Mouse (Mus musculus): ENCODE results near the gene Slc12a1. TPM values are rescaled to one million over a fixed set of nuclear protein-coding genes. Genes with fewer than 3 reads are reported as not detected.
"Not testable (repeated sequence)": the region's sequence is repeated elsewhere in the genome, so short reads cannot be mapped to it uniquely, and the experiment has no call there.

The Slc12a1 gene
- not detected for total RNA-seq (2021)
- long read RNA-seq, experiment 1, result 0 reads
- long read RNA-seq, experiment 2, result 0 reads

DNA sequence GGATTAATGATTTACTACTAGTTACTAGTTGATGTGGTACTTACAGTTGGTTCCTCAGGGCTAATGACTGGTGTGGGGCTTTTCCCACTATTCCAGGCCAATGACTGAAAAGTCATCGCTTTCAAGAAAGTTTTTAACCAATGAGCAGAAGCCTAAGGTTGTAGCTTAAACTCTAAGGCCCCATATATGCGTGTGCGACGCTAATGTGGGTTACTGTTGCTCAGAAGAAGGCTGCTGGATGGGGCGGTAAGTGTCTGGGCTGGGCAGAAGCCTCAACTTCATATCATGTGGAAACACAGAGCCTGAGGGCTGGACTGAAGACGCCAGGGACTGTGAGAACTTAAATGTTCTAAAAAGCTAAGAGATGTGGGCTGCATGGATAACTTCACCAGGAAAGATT, at the start of gene Slc12a1:
Gene Slc12a1, plus strand, starts transcription at position 118 of the 400 bp plus-strand sequence.
- intact Hi-C loops (cut with DNase I), result no loop called here
- DNase-seq, result no peak

DNA sequence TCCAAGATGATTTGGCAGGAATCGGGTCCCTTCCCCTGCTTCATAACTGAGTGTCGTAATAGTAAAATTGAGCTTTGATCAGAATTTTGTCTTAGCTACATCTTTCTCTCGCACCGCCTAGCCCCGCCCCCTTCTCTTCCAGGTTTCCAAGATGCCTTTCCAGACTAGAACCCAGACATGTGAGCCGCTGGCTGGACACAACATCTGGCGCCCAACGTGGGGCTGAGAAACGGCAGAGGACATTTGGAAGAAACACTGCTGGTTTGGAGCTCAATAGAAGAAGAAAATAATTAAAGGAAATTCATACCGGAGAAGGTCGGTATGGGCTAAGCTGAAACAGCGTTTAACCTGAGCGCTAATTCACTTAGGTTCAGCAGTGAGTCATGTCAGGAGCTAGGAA, 47.8 kb upstream of the Slc12a1 start:
- intact Hi-C loops (cut with DNase I); DNase-seq: not testable (repeated sequence)

DNA sequence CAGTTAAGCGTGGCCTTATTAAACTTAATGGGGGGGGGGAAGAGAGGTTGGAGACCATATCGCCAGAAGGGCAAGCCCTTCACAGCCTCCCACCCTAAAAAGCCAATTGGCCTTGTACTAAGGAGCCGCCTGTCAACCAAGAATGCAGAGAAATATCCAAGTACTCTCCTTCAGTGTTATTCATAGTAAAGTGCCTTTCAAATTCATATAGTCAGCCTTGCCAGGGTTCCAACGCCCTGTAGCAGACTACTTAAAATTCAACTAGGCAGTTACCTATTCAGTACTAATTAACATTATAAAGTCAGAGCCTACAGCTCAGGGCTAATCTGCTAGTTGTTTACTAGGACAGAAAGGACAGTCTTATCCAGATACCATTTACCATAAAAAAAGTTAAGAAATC, 45.8 kb upstream of the Slc12a1 start:
- intact Hi-C loops (cut with DNase I); DNase-seq: not testable (repeated sequence)

DNA sequence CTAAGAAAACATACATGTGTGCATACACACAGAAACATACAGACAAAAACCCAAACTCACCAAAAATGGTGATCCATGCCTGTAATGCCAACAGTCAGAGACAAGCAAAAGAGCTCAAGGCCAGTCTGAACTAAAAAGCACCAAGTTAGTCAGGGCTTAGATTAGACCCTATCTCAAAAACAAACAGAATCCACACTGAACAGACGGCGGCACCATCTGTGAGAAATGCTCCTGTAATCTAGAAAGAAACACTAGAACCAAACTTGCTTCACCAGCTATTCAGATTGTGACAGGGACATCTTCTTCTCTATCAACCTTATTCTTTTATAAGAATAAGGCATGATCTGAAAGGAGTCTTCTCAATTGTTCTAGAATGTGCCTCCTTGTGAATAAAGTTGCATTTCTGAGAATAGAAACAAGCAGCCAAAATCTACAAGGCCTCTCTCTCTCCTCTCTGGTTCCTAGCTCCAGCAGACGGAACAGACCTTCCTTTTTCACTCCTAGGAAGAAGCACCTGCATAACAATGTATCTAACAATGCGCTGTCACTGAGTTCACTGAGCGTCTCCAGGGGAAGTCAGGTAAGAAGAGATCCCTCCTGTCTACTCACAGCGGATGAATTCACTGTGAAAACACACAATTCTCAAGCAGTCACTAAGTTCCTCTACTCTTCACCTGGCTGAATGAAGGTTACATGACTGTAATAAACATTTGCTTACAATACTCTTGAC, 32.8 kb upstream of the Slc12a1 start:
- intact Hi-C loops (cut with DNase I), result no loop called here
- no peak for DNase-seq

DNA sequence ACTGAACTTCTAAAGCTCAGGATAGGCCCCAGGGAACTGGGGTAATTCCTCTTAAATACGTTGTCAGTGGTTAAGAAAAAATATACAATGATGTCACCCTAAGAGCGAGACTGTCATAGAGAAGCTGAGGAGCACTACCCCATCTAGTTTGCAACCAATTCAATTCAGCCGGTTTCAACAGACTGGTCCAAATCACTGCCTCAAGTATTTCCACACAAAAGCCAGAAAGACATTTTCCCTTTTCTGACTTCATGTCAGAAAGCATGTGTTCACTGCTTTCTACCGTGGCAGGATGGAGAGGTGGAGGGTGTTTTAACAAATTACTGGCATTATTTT, 30.0 kb upstream of the Slc12a1 start:
- DNase-seq, result no peak
- intact Hi-C loops (cut with DNase I), result no loop called here

DNA sequence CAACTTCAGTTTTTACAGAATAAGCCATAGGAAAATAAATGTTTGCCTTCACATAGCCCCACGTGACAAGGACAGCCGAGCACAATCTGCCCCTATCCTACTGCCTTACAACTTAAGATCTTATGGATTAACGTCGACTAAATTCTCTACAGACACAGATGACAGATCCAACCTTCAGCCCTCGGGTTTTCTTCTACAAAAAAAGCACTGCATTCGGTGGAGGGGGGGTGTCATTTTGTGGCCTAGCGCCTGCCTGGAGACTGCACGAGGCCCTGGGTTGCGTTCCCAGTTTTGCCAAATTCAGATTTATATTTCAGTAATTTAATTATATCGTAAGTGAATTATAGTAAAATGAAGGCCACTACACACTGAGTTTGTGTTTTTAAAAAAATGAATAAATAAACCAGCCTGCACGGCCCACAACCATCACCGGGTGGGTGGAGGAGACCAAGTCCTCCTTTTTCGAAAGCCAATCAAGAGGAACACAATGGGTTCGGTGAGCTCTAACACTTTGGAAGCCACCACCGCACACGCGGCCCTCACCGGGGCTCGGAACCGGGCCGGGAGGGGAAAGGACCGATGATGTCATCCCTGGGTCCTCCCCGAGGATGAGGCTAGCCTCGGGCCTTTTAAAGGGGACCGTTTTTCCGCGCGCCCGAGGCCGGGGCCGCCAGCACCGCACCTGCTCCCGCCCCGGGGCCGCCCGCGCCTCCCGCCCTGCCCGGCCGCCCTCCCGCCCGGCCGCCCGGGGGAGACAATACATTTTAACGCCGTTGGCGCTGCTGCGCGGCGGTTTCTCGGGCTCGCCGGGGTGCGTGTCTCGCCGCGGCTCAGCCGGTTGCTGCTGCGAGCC, 29.5 kb upstream of the Slc12a1 start:
- peak; percentile 52 to 62 for DNase-seq
- intact Hi-C loops (cut with DNase I), result no loop called here

DNA sequence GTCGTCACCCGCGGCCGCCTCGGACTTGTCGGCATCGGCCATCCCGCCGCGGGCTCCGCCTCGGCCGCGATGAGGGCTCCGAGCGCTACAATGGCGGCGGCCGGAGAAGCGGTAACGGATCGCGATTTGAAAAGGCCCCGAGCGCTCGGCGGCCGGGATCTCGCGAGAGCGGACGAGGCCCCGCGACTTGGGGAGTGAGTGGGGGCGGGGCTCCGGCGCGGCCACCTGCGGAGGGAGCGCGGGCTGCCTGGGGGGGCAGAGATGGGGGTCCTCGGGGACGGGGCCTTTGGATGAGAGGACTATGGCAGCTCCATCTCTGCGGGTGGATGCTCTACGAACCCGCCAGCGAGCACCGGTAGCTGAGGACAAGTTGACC, 28.8 kb upstream of the Slc12a1 start, which contains the start of gene Myef2:
Gene Myef2, minus strand, starts transcription at position 185 of the 376 bp plus-strand sequence.
- peak; percentile 90 to 91 for DNase-seq
- intact Hi-C loops (cut with DNase I), result no loop called here

DNA sequence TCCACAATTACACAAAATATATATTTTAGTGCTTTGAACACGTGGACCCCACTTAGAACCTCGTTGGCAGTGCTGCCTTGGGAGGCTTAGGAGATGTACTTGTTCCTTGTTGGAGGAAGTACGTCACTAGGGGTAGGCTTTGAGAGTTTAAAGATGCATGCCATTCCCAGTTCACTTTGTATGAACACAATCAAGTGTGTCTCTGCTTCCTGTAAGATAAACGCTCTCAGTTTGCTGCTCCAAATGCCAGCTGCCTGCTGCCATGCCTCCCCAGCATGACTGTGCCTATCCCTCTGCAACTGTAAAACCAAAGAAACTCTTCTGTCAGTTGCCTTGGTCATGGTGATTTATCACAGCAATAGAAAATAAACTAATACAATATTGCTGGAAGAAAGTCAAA, 26.5 kb upstream of the Slc12a1 start:
- DNase-seq, result no peak
- intact Hi-C loops (cut with DNase I), result no loop called here

DNA sequence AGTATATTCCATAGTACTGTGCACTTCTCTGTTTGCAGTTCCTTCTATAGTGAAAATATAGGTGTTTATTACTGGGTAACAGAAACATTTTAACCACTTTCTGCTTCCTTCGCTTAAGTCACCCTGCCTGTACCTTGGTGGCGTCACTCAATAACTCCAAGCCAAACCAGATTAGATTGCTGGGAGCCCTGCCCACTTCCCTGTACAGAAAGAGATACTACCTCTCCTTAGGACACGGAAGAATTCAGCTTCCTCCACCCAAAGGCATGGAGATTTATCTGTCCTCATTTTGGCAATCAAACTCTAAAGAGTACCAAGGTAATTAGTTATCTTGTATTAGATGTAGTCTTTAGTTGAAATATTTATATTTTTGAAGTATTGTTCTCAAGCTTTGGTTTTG, 25.5 kb upstream of the Slc12a1 start:
- intact Hi-C loops (cut with DNase I), result no loop called here

DNA sequence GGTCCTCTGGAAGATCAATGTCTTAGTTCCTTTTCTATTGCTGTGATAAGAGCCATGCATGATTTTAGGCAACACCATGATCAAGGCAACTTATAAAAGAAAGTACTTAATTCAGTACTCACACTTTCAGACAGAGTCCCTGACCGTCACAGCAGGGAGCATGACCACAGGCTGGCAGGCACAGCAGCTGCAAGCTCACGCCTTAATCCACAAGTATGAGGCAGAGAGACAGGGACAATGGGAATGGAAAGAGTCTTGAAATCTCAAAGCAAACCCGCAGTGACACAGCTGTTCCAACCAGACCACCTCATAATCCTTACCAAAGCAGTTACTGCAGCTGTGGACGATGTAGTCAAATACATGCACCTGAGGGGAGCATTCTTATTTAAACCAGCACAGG, 18.2 kb upstream of the Slc12a1 start:
- DNase-seq, result no peak
- intact Hi-C loops (cut with DNase I), result no loop called here

More for the DNA sequence above, 25.5 kb upstream of the Slc12a1 start:
- DNase-seq, result no peak

DNA sequence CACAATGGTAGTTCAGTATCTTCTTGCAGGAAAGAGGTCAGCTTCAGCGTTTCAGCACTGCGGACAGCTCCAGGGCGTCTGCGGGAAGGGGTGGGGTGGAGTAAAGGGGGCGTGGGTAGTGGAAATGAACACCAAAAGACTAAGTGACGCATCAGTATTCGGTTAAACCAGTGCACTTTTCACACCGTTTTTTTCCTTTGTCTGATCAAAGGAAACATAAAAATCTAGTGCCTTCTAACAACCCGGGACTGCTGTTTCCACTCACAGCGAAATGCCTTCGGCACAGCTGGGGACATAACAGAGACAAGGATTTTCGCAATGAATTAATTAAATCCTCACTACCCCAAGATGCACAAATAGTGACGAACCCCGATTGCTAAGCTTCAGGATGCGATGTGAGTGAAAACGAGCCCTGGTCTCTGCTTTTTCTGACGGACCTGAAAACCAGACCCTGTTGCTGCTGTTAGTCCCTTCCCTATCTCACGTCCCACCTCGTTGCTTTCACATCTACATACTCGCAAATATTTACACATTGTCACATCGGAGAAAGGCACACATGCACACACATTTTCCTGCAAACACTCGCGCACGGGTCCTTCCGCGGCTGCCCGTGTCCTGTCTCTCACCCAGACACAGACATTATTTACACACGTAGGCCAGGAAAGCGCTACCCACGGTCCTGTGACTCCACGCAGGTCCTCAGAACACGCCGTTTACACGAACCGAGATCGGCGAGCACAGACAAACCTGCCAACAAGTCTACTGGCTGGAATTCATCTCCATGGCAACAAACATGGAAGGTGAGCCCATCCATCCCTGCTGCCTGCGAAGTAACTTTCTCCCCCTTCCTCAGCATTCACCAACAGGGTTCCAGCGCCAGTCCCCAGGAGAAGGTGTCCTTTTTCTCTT, 16.1 kb upstream of the Slc12a1 start, which contains the start of gene Ctxn2:
Gene Ctxn2, plus strand, starts transcription at position 790 of the 909 bp plus-strand sequence.
- DNase-seq, result peak; percentile 82 to 91
- intact Hi-C loops (cut with DNase I), result no loop called here

DNA sequence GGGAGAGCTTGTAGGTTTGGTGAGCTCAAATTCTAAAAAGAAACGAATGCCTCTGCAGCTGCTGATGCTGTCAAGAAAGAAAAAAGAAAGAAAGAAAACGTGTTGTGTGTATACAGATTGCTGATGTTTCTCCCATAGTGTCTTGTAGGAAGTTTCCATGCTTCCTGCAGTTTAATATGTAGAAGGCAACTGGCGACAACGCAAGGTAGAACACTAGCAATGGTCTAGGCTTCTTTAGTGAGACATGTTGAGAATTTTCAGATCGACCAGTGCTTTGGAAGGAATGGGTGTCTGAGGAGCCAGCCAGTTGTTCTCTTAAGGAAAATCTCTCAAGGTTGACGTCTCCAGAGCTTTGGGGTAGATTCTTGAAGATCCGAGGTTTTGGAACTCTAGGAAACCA, 15.5 kb upstream of the Slc12a1 start:
- DNase-seq, result no peak
- intact Hi-C loops (cut with DNase I), result no loop called here

DNA sequence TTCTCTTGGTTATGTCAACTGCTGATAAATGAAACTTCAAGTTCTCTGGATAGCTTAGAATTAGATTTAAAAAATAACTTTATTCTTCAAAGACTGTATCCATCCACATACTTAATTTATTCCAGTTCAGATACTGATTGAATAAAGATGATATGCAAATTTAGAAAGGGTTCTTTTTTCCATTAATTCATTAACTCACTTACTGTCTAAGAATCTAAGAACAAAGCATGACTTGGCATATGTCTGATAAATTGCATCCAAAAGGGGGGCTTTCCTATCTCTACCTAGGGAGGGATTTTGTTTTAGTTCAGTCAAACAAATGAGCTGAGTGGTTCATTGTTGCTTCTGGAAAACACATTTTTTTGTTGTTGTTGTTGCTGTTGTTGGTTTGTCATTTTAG, 10.0 kb upstream of the Slc12a1 start:
- DNase-seq, result no peak

DNA sequence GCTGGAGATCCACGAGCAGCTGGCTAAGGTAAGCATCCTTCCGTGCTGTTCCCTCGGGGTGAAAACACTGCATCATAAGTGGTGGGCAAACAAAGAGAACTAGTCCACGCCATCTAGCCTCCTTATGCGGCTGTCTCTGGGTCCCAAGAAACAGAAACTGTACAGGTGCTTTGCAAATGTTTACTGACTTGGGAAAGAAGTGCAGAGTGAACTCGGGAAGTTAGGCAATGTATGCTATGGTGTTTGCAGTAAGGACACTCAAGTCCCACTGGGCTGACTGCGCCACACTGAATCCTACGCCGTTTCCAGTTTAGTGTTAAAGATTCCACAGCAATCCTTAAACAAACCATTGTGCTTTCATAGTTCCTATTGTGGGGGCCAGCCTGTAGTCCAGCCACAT, 2.0 kb downstream of the Slc12a1 start:
- intact Hi-C loops (cut with DNase I), result no loop called here
- no peak for DNase-seq

More for the DNA sequence above, 10.0 kb upstream of the Slc12a1 start:
- intact Hi-C loops (cut with DNase I), result no loop called here

DNA sequence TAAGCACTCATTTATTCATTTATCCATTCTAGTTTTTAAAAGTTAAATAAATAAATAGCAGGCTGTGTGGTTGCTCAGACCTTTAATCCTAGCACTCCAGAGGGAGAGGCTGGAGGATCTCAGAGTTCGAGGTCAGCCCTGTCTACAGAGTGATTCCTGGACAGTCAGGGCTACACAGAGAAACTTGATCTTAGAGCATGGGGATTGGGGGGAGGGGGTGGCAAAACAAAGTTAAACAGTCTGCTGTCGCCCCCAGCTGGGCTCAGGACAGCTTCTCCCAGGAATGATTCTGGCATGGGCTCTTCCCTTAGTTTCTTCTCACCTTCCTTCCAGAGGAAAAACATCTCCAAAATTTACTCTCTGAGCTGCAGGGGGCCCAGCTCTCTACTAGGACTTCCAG, 3.2 kb downstream of the Slc12a1 start:
- no peak for DNase-seq
- intact Hi-C loops (cut with DNase I), result no loop called here

DNA sequence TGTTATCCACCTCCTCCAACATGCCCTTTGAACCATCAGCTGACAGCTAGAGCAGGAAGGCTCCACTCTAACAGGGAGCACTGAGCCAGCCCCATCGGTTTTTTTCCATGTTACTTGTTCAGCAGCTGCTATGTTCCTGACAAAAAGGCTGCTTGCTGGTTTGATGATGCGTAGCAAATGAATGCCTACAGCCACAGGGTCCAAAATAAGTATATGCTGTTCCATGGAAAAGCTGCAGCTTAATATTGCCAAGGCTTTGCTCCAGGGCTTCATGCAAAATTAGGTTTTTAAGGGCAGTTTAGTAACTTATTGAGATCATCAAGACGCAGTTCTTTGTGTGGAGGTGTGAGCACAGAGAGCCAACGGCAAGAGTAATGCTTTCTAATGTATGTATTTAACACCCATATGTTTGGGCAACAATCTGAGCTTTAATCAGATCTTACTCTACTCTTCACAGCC, 9.7 kb downstream of the Slc12a1 start:
- intact Hi-C loops (cut with DNase I), result loop anchor here (10.0 kb wide), 1 partner anchor 207 kb away; no protein-coding TSS in a partner anchor
- DNase-seq, result no peak

DNA sequence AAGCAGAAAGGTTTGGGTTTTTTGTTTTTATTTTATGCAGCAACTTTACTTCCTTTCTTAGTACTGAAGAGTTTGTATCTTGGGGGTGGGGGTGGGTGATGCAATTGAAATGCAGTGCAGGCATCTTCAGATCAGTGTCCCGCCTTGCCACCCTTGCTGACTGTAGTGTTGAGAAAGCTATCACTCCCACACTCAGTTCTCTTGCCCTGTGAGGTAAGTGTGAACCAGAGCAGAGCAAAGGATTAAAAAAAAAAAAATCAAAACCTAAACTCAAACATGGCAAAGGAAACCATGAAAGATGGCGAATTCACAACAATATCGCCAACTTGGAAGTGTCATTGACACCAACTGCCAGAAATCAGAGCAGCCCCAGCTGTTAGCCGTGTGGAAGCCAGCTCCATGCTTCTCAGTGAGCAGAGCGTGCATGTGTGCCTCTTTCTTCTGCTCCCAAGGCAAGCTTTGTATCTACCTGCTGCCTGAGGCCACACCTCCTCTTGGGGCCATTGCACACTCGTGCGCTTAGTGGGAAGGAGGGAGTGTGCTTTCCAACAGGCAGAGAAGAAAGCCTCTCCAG, 26.0 kb downstream of the Slc12a1 start:
- intact Hi-C loops (cut with DNase I), result no loop called here
- peak in 1 of 2 experiments; percentile 11 for DNase-seq

DNA sequence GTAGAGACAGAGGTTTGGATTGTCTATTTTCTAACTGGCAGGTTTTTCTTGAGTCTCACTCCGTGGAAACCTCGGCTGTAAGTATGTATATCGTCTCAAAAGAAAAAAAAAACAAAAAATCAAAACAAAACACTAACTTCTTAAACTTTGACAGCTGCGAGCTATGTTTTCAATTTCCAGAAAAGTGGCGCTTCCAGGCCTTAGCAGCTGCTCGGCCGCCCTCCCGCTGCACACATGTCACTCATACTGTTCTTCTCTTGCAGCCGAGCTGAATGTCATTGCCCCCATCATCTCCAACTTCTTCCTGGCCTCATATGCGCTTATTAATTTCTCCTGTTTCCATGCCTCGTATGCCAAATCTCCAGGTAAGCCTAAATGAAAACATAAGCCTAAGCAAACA, 35.6 kb downstream of the Slc12a1 start:
- intact Hi-C loops (cut with DNase I), result loop anchor here (10.0 kb wide), 1 partner anchor 583 kb away; no protein-coding TSS in a partner anchor
- DNase-seq, result no peak

DNA sequence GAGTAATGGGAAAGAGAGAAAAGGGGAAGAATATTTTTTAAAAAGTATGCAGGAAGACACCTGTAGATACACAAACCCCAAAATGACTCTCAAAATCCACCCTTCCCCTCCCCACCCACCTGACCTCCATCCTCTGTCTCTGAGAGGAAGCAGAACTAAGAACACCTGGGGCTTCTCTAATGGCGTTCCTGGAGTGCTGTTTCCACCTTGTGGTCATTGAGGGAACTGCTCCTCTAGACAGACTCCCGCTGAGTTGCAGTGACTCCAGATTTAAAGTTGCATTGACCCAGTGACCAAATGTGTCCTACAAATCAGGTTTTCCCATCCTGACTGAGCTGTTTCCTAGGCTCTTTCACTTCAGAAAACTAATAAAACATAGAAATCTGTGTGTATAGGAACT, 36.9 kb downstream of the Slc12a1 start:
- peak; percentile 47 to 75 for DNase-seq
- intact Hi-C loops (cut with DNase I), result loop anchor here (1.0 to 10.0 kb wide), 3 partner anchors 132 to 1088 kb away; no protein-coding TSS in a partner anchor

DNA sequence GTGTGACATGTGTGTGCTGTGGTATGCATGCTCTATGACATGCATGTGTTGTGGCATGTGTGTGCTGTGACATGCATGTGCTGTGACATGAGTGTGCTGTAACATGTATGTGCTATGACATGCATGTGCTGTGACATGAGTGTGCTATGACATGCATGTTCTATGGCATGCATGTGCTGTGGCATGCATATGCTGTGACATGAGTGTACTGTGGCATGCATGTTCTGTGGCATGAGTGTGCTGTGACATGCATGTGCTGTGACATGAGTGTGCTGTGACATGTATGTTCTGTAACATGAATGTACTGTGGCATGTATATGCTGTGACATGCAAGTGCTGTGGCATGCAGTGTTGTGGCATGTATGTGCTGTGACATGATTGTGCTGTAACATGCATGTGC, 40.6 kb downstream of the Slc12a1 start:
- intact Hi-C loops (cut with DNase I), result no loop called here
- DNase-seq, result no peak
